Mouse (Mus musculus): ENCODE results near the gene Gm20867. TPM values are rescaled to one million over a fixed set of nuclear protein-coding genes. Genes with fewer than 3 reads are reported as not detected.

Gm20867 gene
- not detected in 2 replicates for polyA plus RNA-seq (2012; rRNA removed)

DNA sequence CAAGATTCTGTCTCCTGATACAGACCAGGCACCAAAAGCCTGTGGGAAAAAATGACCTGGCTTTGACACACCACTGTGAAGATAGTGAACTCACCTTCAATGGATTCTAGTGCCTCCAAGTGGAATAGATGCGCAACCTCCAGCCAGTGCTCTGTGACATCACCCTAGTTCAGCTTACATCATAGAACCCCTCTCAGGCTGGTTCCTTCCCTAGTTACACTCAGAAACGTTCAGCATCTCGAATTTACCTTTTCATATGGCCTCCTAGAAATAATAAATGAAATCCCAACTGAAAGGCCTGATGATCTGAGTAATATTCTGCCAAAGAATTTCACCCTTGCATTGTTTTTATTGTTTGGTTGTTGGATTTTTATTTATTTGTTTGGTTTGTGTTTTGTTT lies at the start of gene Gm20867:
TSS of gene Gm20867 (minus strand) at position 101 of the 400 bp plus-strand sequence.

Other genes starting within 250 kb of the Gm20867 start
- gene Gm29564, start 249.8 kb upstream of the Gm20867 start, polyA plus RNA-seq (2012; rRNA removed), result not detected in 2 replicates

Measured in central nervous system, embryonic 11.5 days (tissue).